Mouse (Mus musculus): ENCODE results near the gene Tshz2. TPM values are rescaled to one million over a fixed set of nuclear protein-coding genes. Genes with fewer than 3 reads are reported as not detected.

The Tshz2 gene
- polyA plus RNA-seq, 1 experiment from 2014 or later, result 5.3 TPM

- H3K4me1 ChIP-seq (ENCODE audit: control insufficient read depth, insufficient read depth, low read length), result no peaks in the 10 kb centered on the region
- H3K27ac ChIP-seq (ENCODE audit: low read depth, low read length), result no peak overlapping the region
- H3K4me2 ChIP-seq, result no peak overlapping the region
- no peak overlapping the region for H3K9ac ChIP-seq (ENCODE audit: low read depth, low read length)
- no peak overlapping the region for H3K4me3 ChIP-seq (ENCODE audit: low read depth, low read length)
- ATAC-seq (replicated peaks; ENCODE audit: insufficient number of reproducible peaks, low FRiP score, low TSS enrichment), result no peak
- 75% methylated on average over 10 of the region's 10 CpGs for WGBS (ENCODE audit: insufficient replicate concordance)
- H3K36me3 ChIP-seq (ENCODE audit: control insufficient read depth, insufficient read depth, low read length), result no peaks in the 10 kb centered on the region
- H3K9me3 ChIP-seq (replicated peaks; ENCODE audit: control insufficient read depth, low read length), result no peaks in the 10 kb centered on the region
- H3K27me3 ChIP-seq (ENCODE audit: control insufficient read depth, insufficient read depth, low read length), result no peaks in the 10 kb centered on the region
Measured at GRCm38 (mm10) chr2:170091563-170092443, 459.0 kb downstream of the Tshz2 start.

- no peaks in the 10 kb centered on the region for H3K9me3 ChIP-seq (replicated peaks; ENCODE audit: control insufficient read depth, low read length)
- 80% methylated on average over 17 of the region's 17 CpGs for WGBS (ENCODE audit: insufficient replicate concordance)
- ATAC-seq (replicated peaks; ENCODE audit: insufficient number of reproducible peaks, low FRiP score, low TSS enrichment), result no peak
- no peak overlapping the region for H3K27ac ChIP-seq (ENCODE audit: low read depth, low read length)
- H3K27me3 ChIP-seq (ENCODE audit: control insufficient read depth, insufficient read depth, low read length), result no peaks in the 10 kb centered on the region
- no peak overlapping the region for H3K9ac ChIP-seq (ENCODE audit: low read depth, low read length)
- no peaks in the 10 kb centered on the region for H3K36me3 ChIP-seq (ENCODE audit: control insufficient read depth, insufficient read depth, low read length)
- H3K4me1 ChIP-seq (ENCODE audit: control insufficient read depth, insufficient read depth, low read length), result no peaks in the 10 kb centered on the region
- H3K4me3 ChIP-seq (ENCODE audit: low read depth, low read length), result no peak overlapping the region
- H3K4me2 ChIP-seq, result no peak overlapping the region
Measured at GRCm38 (mm10) chr2:170094220-170094619, 461.4 kb downstream of the Tshz2 start.

GRCm38 (mm10) chr2:170094871-170095270, 462.1 kb downstream of the Tshz2 start:
- H3K9me3 ChIP-seq (replicated peaks; ENCODE audit: control insufficient read depth, low read length), result no peaks in the 10 kb centered on the region
- H3K4me2 ChIP-seq, result no peak overlapping the region
- H3K4me1 ChIP-seq (ENCODE audit: control insufficient read depth, insufficient read depth, low read length), result no peaks in the 10 kb centered on the region
- no peaks in the 10 kb centered on the region for H3K27me3 ChIP-seq (ENCODE audit: control insufficient read depth, insufficient read depth, low read length)
- no peak for ATAC-seq (replicated peaks; ENCODE audit: insufficient number of reproducible peaks, low FRiP score, low TSS enrichment)
- H3K27ac ChIP-seq (ENCODE audit: low read depth, low read length), result no peak overlapping the region
- WGBS (ENCODE audit: insufficient replicate concordance), result 92% methylated on average over 9 of the region's 9 CpGs
- H3K4me3 ChIP-seq (ENCODE audit: low read depth, low read length), result no peak overlapping the region
- H3K36me3 ChIP-seq (ENCODE audit: control insufficient read depth, insufficient read depth, low read length), result no peaks in the 10 kb centered on the region
- H3K9ac ChIP-seq (ENCODE audit: low read depth, low read length), result no peak overlapping the region

GRCm38 (mm10) chr2:170101132-170101531, 468.3 kb downstream of the Tshz2 start:
- H3K27ac ChIP-seq (ENCODE audit: low read depth, low read length), result no peak overlapping the region
- H3K4me1 ChIP-seq (ENCODE audit: control insufficient read depth, insufficient read depth, low read length), result no peaks in the 10 kb centered on the region
- H3K4me3 ChIP-seq (ENCODE audit: low read depth, low read length), result no peak overlapping the region
- H3K36me3 ChIP-seq (ENCODE audit: control insufficient read depth, insufficient read depth, low read length), result no peaks in the 10 kb centered on the region
- H3K9ac ChIP-seq (ENCODE audit: low read depth, low read length), result no peak overlapping the region
- 2% methylated on average over 12 of the region's 12 CpGs for WGBS (ENCODE audit: insufficient replicate concordance)
- H3K9me3 ChIP-seq (replicated peaks; ENCODE audit: control insufficient read depth, low read length), result no peaks in the 10 kb centered on the region
- ATAC-seq (replicated peaks; ENCODE audit: insufficient number of reproducible peaks, low FRiP score, low TSS enrichment), result no peak
- no peaks in the 10 kb centered on the region for H3K27me3 ChIP-seq (ENCODE audit: control insufficient read depth, insufficient read depth, low read length)
- H3K4me2 ChIP-seq, result no peak overlapping the region

GRCm38 (mm10) chr2:170101932-170102331, 469.1 kb downstream of the Tshz2 start:
- Histone ChIP-seq H3K9ac (ENCODE audit: low read depth, low read length) (no peak overlapping the region), H3K9me3 (replicated peaks; ENCODE audit: control insufficient read depth, low read length) (no peaks in the 10 kb centered on the region), H3K4me3 (ENCODE audit: low read depth, low read length) (no peak overlapping the region), H3K27me3 (ENCODE audit: control insufficient read depth, insufficient read depth, low read length) (no peaks in the 10 kb centered on the region), H3K27ac (ENCODE audit: low read depth, low read length) (no peak overlapping the region), H3K4me1 (ENCODE audit: control insufficient read depth, insufficient read depth, low read length) (no peaks in the 10 kb centered on the region), H3K4me2 (no peak overlapping the region), H3K36me3 (ENCODE audit: control insufficient read depth, insufficient read depth, low read length) (no peaks in the 10 kb centered on the region)
- no peak for ATAC-seq (replicated peaks; ENCODE audit: insufficient number of reproducible peaks, low FRiP score, low TSS enrichment)
- WGBS (ENCODE audit: insufficient replicate concordance), result 68% methylated on average over 7 of the region's 7 CpGs

GRCm38 (mm10) chr2:170103341-170103740, 470.5 kb downstream of the Tshz2 start:
- WGBS (ENCODE audit: insufficient replicate concordance), result 77% methylated on average over 5 of the region's 5 CpGs
- no peak overlapping the region for H3K9ac ChIP-seq (ENCODE audit: low read depth, low read length)
- H3K4me1 ChIP-seq (ENCODE audit: control insufficient read depth, insufficient read depth, low read length), result no peaks in the 10 kb centered on the region
- H3K4me2 ChIP-seq, result no peak overlapping the region
- H3K36me3 ChIP-seq (ENCODE audit: control insufficient read depth, insufficient read depth, low read length), result no peaks in the 10 kb centered on the region; the same call in 1 of the 2 replicates
- ATAC-seq (replicated peaks; ENCODE audit: insufficient number of reproducible peaks, low FRiP score, low TSS enrichment), result no peak
- H3K27me3 ChIP-seq (ENCODE audit: control insufficient read depth, insufficient read depth, low read length), result no peaks in the 10 kb centered on the region
- no peak overlapping the region for H3K27ac ChIP-seq (ENCODE audit: low read depth, low read length)
- H3K4me3 ChIP-seq (ENCODE audit: low read depth, low read length), result no peak overlapping the region
- no peaks in the 10 kb centered on the region for H3K9me3 ChIP-seq (replicated peaks; ENCODE audit: control insufficient read depth, low read length)

- H3K9me3 ChIP-seq (replicated peaks; ENCODE audit: control insufficient read depth, low read length), result no peaks in the 10 kb centered on the region
- no peak for ATAC-seq (replicated peaks; ENCODE audit: insufficient number of reproducible peaks, low FRiP score, low TSS enrichment)
- WGBS (ENCODE audit: insufficient replicate concordance), result 52% methylated on average over 9 of the region's 9 CpGs
Measured at GRCm38 (mm10) chr2:170103852-170104251, 471.0 kb downstream of the Tshz2 start.

GRCm38 (mm10) chr2:170104396-170104795, 471.6 kb downstream of the Tshz2 start:
- H3K27me3 ChIP-seq (ENCODE audit: control insufficient read depth, insufficient read depth, low read length), result no peaks in the 10 kb centered on the region
- no peak for ATAC-seq (replicated peaks; ENCODE audit: insufficient number of reproducible peaks, low FRiP score, low TSS enrichment)

More at GRCm38 (mm10) chr2:170103852-170104251, 471.0 kb downstream of the Tshz2 start:
- Histone ChIP-seq H3K4me2 (no peak overlapping the region), H3K27me3 (ENCODE audit: control insufficient read depth, insufficient read depth, low read length) (no peaks in the 10 kb centered on the region), H3K9ac (ENCODE audit: low read depth, low read length) (no peak overlapping the region), H3K4me3 (ENCODE audit: low read depth, low read length) (no peak overlapping the region), H3K27ac (ENCODE audit: low read depth, low read length) (no peak overlapping the region), H3K4me1 (ENCODE audit: control insufficient read depth, insufficient read depth, low read length) (no peaks in the 10 kb centered on the region), H3K36me3 (ENCODE audit: control insufficient read depth, insufficient read depth, low read length) (no peaks in the 10 kb centered on the region; the same call in 1 of the 2 replicates)

GRCm38 (mm10) chr2:170106000-170106399, 473.2 kb downstream of the Tshz2 start:
- WGBS (ENCODE audit: insufficient replicate concordance), result 82% methylated on average over 9 of the region's 9 CpGs
- ATAC-seq (replicated peaks; ENCODE audit: insufficient number of reproducible peaks, low FRiP score, low TSS enrichment), result no peak
- H3K4me2 ChIP-seq, result no peak overlapping the region
- H3K9me3 ChIP-seq (replicated peaks; ENCODE audit: control insufficient read depth, low read length), result no peaks in the 10 kb centered on the region
- H3K4me1 ChIP-seq (ENCODE audit: control insufficient read depth, insufficient read depth, low read length), result no peaks in the 10 kb centered on the region
- H3K4me3 ChIP-seq (ENCODE audit: low read depth, low read length), result no peak overlapping the region
- no peak overlapping the region for H3K9ac ChIP-seq (ENCODE audit: low read depth, low read length)
- no peaks in the 10 kb centered on the region for H3K27me3 ChIP-seq (ENCODE audit: control insufficient read depth, insufficient read depth, low read length)
- peaks cover 5% of the 10 kb centered on the region for H3K36me3 ChIP-seq (ENCODE audit: control insufficient read depth, insufficient read depth, low read length)
- no peak overlapping the region for H3K27ac ChIP-seq (ENCODE audit: low read depth, low read length)

More at GRCm38 (mm10) chr2:170104396-170104795, 471.6 kb downstream of the Tshz2 start:
- no peaks in the 10 kb centered on the region; the same call in 1 of the 2 replicates for H3K36me3 ChIP-seq (ENCODE audit: control insufficient read depth, insufficient read depth, low read length)
- WGBS (ENCODE audit: insufficient replicate concordance), result 84% methylated on average over 6 of the region's 6 CpGs
- H3K9me3 ChIP-seq (replicated peaks; ENCODE audit: control insufficient read depth, low read length), result no peaks in the 10 kb centered on the region
- no peak overlapping the region for H3K4me2 ChIP-seq
- H3K4me3 ChIP-seq (ENCODE audit: low read depth, low read length), result no peak overlapping the region
- no peaks in the 10 kb centered on the region for H3K4me1 ChIP-seq (ENCODE audit: control insufficient read depth, insufficient read depth, low read length)
- no peak overlapping the region for H3K27ac ChIP-seq (ENCODE audit: low read depth, low read length)
- H3K9ac ChIP-seq (ENCODE audit: low read depth, low read length), result no peak overlapping the region

Data from heart, embryonic 11.5 days (tissue).